Mouse (Mus musculus): ENCODE results near the gene Olfr485.
"Not testable (repeated sequence)": the region's sequence is repeated elsewhere in the genome, so short reads cannot be mapped to it uniquely, and the experiment has no call there.

- not testable (repeated sequence) for TF ChIP-seq CTCF (IDR thresholded peaks at IDR 0.05; ENCODE audit: low read depth, low read length); TAL1 (conservative IDR thresholded peaks at IDR 0.05; ENCODE audit: low read depth, low read length)
These were observed 13.0 kb upstream of the Olfr485 start, which contains the start of gene Olfr486 for GRCm38 (mm10) chr7:108172642-108173041.
